Mouse (Mus musculus) neural tube, embryonic 12.5 days (tissue): ENCODE measurements around the gene Ptpra. TPM values are rescaled to one million over a fixed set of nuclear protein-coding genes. Genes with fewer than 3 reads are reported as not detected.

Experiments
- ATAC-seq: fragments of 200-750 bp; cut with Nextera tagmentation; 2 replicates; pipeline ENCODE4 v1.8.0; 2017; ENCODE audit warnings: low read depth, mild to moderate bottlenecking, moderate TSS enrichment, moderate library complexity; ENCODE audit not compliant: low FRiP score
- H3K27ac ChIP-seq: fragments of 300-500 bp; sonication (generic); 2 replicates; pipeline ENCODE4 v1.5.1; 2016
- H3K27me3 ChIP-seq: fragments of 300-500 bp; sonication (generic); replicated peaks from 2 replicates; pipeline ENCODE4 v1.6.1; 2016; ENCODE audit warnings: mild to moderate bottlenecking
- H3K36me3 ChIP-seq: fragments of 300-500 bp; sonication (generic); 2 replicates; pipeline ENCODE4 v1.6.1; 2016; ENCODE audit warnings: mild to moderate bottlenecking
- H3K4me1 ChIP-seq: fragments of 300-500 bp; sonication (generic); 2 replicates; pipeline ENCODE4 v1.6.1; 2016
- H3K4me2 ChIP-seq: fragments of 300-500 bp; sonication (generic); replicated peaks from 2 replicates; pipeline ENCODE4 v1.6.1; 2016; ENCODE audit warnings: mild to moderate bottlenecking
- H3K4me3 ChIP-seq: fragments of 300-500 bp; sonication (generic); 2 replicates; pipeline ENCODE4 v1.5.1; 2016
- H3K9ac ChIP-seq: fragments of 300-500 bp; sonication (generic); 2 replicates; pipeline ENCODE4 v1.6.1; 2016; ENCODE audit warnings: mild to moderate bottlenecking
- H3K9me3 ChIP-seq: fragments of 300-500 bp; sonication (generic); 2 replicates; pipeline ENCODE4 v1.6.1; 2016; ENCODE audit warnings: mild to moderate bottlenecking
- WGBS: fragments of 180-500 bp; shearing (Covaris S2); methylation state at CpG from one replicate; pipeline ENCODE4 v1.1.7; 2016; 5-methylcytosine and 5-hydroxymethylcytosine counted together
- polyA plus RNA-seq: library from polyadenylated mRNA; unstranded; fragments of >200 nt; fragmentation: Nextera tagmentation; extraction: Ambion mirVana; gene quantifications from 2 replicates; pipeline ENCODE4 v1.2.1, GENCODE M21; 2016

The Ptpra gene
- polyA plus RNA-seq, 1 experiment from 2014 or later, result 124 TPM

GRCm38 (mm10) chr2:130450434-130450796 lies 337 bp downstream of the Ptpra start:
- Histone ChIP-seq H3K27me3 (0 out of 2 replicates have a peak, but pooled peaks cover 6% of the 10 kb centered on the region), H3K4me3 (peak overlapping the region; percentile 89), H3K9me3 (no peaks in the 10 kb centered on the region), H3K9ac (peak overlapping the region; percentile 83), H3K4me1 (peaks cover 12% of the 10 kb centered on the region), H3K27ac (peak overlapping the region; percentile 66; the same call in 1 of the 2 replicates), H3K36me3 (no peaks in the 10 kb centered on the region; the same call in 1 of the 2 replicates), H3K4me2 (peak overlapping the region; percentile 83)
- ATAC-seq, result peak; percentile 79
- WGBS, result under 1% methylated on average over 47 of the region's 47 CpGs

GRCm38 (mm10) chr2:130451086-130451726 lies 1.1 kb downstream of the Ptpra start:
- 0 out of 2 replicates have a peak, but pooled peaks cover 6% of the 10 kb centered on the region for H3K27me3 ChIP-seq
- peaks cover 12% of the 10 kb centered on the region for H3K4me1 ChIP-seq
- H3K36me3 ChIP-seq, result no peaks in the 10 kb centered on the region
- WGBS, result 76% methylated on average over 14 of the region's 14 CpGs
- no peak for ATAC-seq
- H3K9me3 ChIP-seq, result no peaks in the 10 kb centered on the region
- peak overlapping the region; percentile 83 for H3K9ac ChIP-seq
- H3K4me2 ChIP-seq, result peak overlapping the region; percentile 83
- peak overlapping the region; percentile 89 for H3K4me3 ChIP-seq
- H3K27ac ChIP-seq, result no peak overlapping the region

GRCm38 (mm10) chr2:130451727-130452090 lies 1.6 kb downstream of the Ptpra start:
- ATAC-seq, result no peak
- Histone ChIP-seq H3K4me1 (peaks cover 12% of the 10 kb centered on the region), H3K4me3 (no peak overlapping the region), H3K9ac (peak overlapping the region; percentile 83), H3K27ac (no peak overlapping the region), H3K4me2 (peak overlapping the region; percentile 83), H3K27me3 (0 out of 2 replicates have a peak, but pooled peaks cover 6% of the 10 kb centered on the region), H3K9me3 (no peaks in the 10 kb centered on the region), H3K36me3 (no peaks in the 10 kb centered on the region)
- 84% methylated on average over 3 of the region's 3 CpGs for WGBS

- Histone ChIP-seq H3K36me3 (no peaks in the 10 kb centered on the region), H3K27ac (no peak overlapping the region), H3K4me2 (no peak overlapping the region), H3K9me3 (no peaks in the 10 kb centered on the region), H3K4me1 (peaks cover 12% of the 10 kb centered on the region), H3K4me3 (no peak overlapping the region), H3K27me3 (0 out of 2 replicates have a peak, but pooled peaks cover 6% of the 10 kb centered on the region), H3K9ac (no peak overlapping the region)
- no peak for ATAC-seq
- 76% methylated on average over 2 of the region's 2 CpGs for whole genome bisulfite sequencing
Observed at GRCm38 (mm10) chr2:130452266-130452665, 2.2 kb downstream of the Ptpra start.

GRCm38 (mm10) chr2:130453421-130453820 lies 3.3 kb downstream of the Ptpra start:
- ATAC-seq, result no peak
- no peaks in the 10 kb centered on the region for H3K9me3 ChIP-seq
- WGBS, result 77% methylated on average over 6 of the region's 6 CpGs
- no peak overlapping the region for H3K27ac ChIP-seq
- no peak overlapping the region for H3K9ac ChIP-seq
- peaks cover 12% of the 10 kb centered on the region for H3K4me1 ChIP-seq
- H3K27me3 ChIP-seq, result 0 out of 2 replicates have a peak, but pooled peaks cover 2% of the 10 kb centered on the region
- no peak overlapping the region for H3K4me3 ChIP-seq
- no peak overlapping the region for H3K4me2 ChIP-seq
- H3K36me3 ChIP-seq, result no peaks in the 10 kb centered on the region

GRCm38 (mm10) chr2:130454748-130455370 lies 4.8 kb downstream of the Ptpra start:
- H3K4me3 ChIP-seq, result no peak overlapping the region
- H3K4me1 ChIP-seq, result peaks cover 12% of the 10 kb centered on the region
- H3K4me2 ChIP-seq, result no peak overlapping the region
- H3K27me3 ChIP-seq, result no peaks in the 10 kb centered on the region
- 90% methylated on average over 6 of the region's 6 CpGs for WGBS
- no peaks in the 10 kb centered on the region for H3K9me3 ChIP-seq
- no peak overlapping the region for H3K27ac ChIP-seq
- ATAC-seq, result no peak
- no peak overlapping the region for H3K9ac ChIP-seq
- H3K36me3 ChIP-seq, result no peaks in the 10 kb centered on the region

- ATAC-seq, result no peak
- Histone ChIP-seq H3K4me2 (no peak overlapping the region), H3K4me1 (no peaks in the 10 kb centered on the region), H3K27me3 (no peaks in the 10 kb centered on the region), H3K4me3 (no peak overlapping the region), H3K36me3 (no peaks in the 10 kb centered on the region; the same call in 1 of the 2 replicates), H3K27ac (no peak overlapping the region), H3K9ac (no peak overlapping the region), H3K9me3 (no peaks in the 10 kb centered on the region)
- 87% methylated on average over 3 of the region's 3 CpGs for WGBS
Observed at GRCm38 (mm10) chr2:130457871-130458270, 7.8 kb downstream of the Ptpra start.

- no peak overlapping the region for H3K27ac ChIP-seq
- H3K4me2 ChIP-seq, result no peak overlapping the region
- H3K9me3 ChIP-seq, result no peaks in the 10 kb centered on the region
- H3K9ac ChIP-seq, result no peak overlapping the region
- ATAC-seq, result no peak
- H3K27me3 ChIP-seq, result no peaks in the 10 kb centered on the region
- WGBS, result 90% methylated on average over 3 of the region's 3 CpGs
- H3K4me3 ChIP-seq, result no peak overlapping the region
- no peaks in the 10 kb centered on the region for H3K4me1 ChIP-seq
- H3K36me3 ChIP-seq, result no peaks in the 10 kb centered on the region; the same call in 1 of the 2 replicates
Observed at GRCm38 (mm10) chr2:130459576-130459975, 9.5 kb downstream of the Ptpra start.

GRCm38 (mm10) chr2:130461287-130462071 lies 11.4 kb downstream of the Ptpra start:
- H3K4me1 ChIP-seq, result no peaks in the 10 kb centered on the region
- ATAC-seq, result no peak
- no peaks in the 10 kb centered on the region for H3K9me3 ChIP-seq
- H3K27me3 ChIP-seq, result no peaks in the 10 kb centered on the region
- no peak overlapping the region for H3K9ac ChIP-seq
- 82% methylated on average over 15 of the region's 15 CpGs for WGBS
- no peak overlapping the region for H3K27ac ChIP-seq
- no peak overlapping the region for H3K4me2 ChIP-seq
- H3K36me3 ChIP-seq, result no peaks in the 10 kb centered on the region; the same call in 1 of the 2 replicates
- no peak overlapping the region for H3K4me3 ChIP-seq

GRCm38 (mm10) chr2:130466438-130466837 lies 16.4 kb downstream of the Ptpra start:
- no peak overlapping the region for H3K27ac ChIP-seq
- peaks cover 13% of the 10 kb centered on the region; the same call in 1 of the 2 replicates for H3K4me1 ChIP-seq
- ATAC-seq, result no peak
- 89% methylated on average over 1 of the region's 1 CpGs for WGBS
- no peak overlapping the region for H3K4me3 ChIP-seq
- H3K9ac ChIP-seq, result no peak overlapping the region
- no peaks in the 10 kb centered on the region; the same call in 1 of the 2 replicates for H3K36me3 ChIP-seq
- no peaks in the 10 kb centered on the region for H3K27me3 ChIP-seq
- no peaks in the 10 kb centered on the region for H3K9me3 ChIP-seq
- no peak overlapping the region for H3K4me2 ChIP-seq

GRCm38 (mm10) chr2:130469366-130469765 lies 19.3 kb downstream of the Ptpra start:
- Histone ChIP-seq H3K4me2 (no peak overlapping the region), H3K4me1 (peaks cover 13% of the 10 kb centered on the region; the same call in 1 of the 2 replicates), H3K27me3 (no peaks in the 10 kb centered on the region), H3K27ac (no peak overlapping the region), H3K4me3 (no peak overlapping the region), H3K9ac (no peak overlapping the region), H3K36me3 (no peaks in the 10 kb centered on the region), H3K9me3 (no peaks in the 10 kb centered on the region)
- ATAC-seq, result no peak
- 29% methylated on average over 4 of the region's 4 CpGs for WGBS

- ATAC-seq, result no peak
Observed at GRCm38 (mm10) chr2:130469935-130470334, 19.9 kb downstream of the Ptpra start.

More at GRCm38 (mm10) chr2:130469935-130470334, 19.9 kb downstream of the Ptpra start:
- Histone ChIP-seq H3K9ac (no peak overlapping the region), H3K4me2 (no peak overlapping the region), H3K27me3 (no peaks in the 10 kb centered on the region), H3K27ac (no peak overlapping the region), H3K9me3 (no peaks in the 10 kb centered on the region), H3K4me3 (no peak overlapping the region), H3K4me1 (peaks cover 13% of the 10 kb centered on the region; the same call in 1 of the 2 replicates), H3K36me3 (no peaks in the 10 kb centered on the region)
- WGBS, result 78% methylated on average over 2 of the region's 2 CpGs
